Mouse (Mus musculus) myocyte (in vitro differentiated cells): ENCODE results near the gene Rnf114. TPM values are rescaled to one million over a fixed set of nuclear protein-coding genes. Genes with fewer than 3 reads are reported as not detected.
A peak's percentile ranks its signal among the peaks of the same experiment; 100 is the strongest.

Experiments
- H3K27me3 ChIP-seq: one replicate; pipeline ENCODE4 v1.6.1; 2011; ENCODE audit not compliant: control insufficient read depth, insufficient read depth, insufficient read length
- H3K36me3 ChIP-seq: one replicate; pipeline ENCODE4 v1.6.1; 2011; ENCODE audit not compliant: control insufficient read depth, insufficient read depth
- H3K4me2 ChIP-seq: one replicate; pipeline ENCODE4 v1.6.1; 2011; ENCODE audit warnings: low read depth, control low read depth
- H3K4me3 ChIP-seq: one replicate; pipeline ENCODE4 v1.5.1; 2011; ENCODE audit warnings: mild to moderate bottlenecking, control low read depth, moderate library complexity
- H3K79me2 ChIP-seq: one replicate; pipeline ENCODE4 v1.6.1; 2011; ENCODE audit not compliant: control insufficient read depth, insufficient read depth
- H3ac ChIP-seq: one replicate; pipeline ENCODE4 v1.6.1; 2011; ENCODE audit not compliant: control insufficient read depth, insufficient read length
- CEBPB ChIP-seq: IDR thresholded peaks from 2 replicates; pipeline ENCODE4 v1.6.1; 2011; ENCODE audit warnings: mild to moderate bottlenecking, moderate library complexity; ENCODE audit not compliant: poor library complexity, insufficient read depth, severe bottlenecking
- E2F4 ChIP-seq: IDR thresholded peaks from one replicate; pipeline ENCODE4 v1.6.1; 2011; ENCODE audit warnings: mild to moderate bottlenecking, control low read depth, moderate library complexity; ENCODE audit not compliant: insufficient read depth
- MAX ChIP-seq: IDR thresholded peaks from one replicate; pipeline ENCODE4 v1.6.1; 2011; ENCODE audit warnings: low read depth, mild to moderate bottlenecking, control low read depth
- MYOD1 ChIP-seq, 3 experiments: IDR thresholded peaks; one replicate each; pipeline ENCODE4 v1.6.1; 2011; ENCODE audit warnings: control low read depth in 2 of 3, low read depth in 2 of 3, mild to moderate bottlenecking in 2 of 3, moderate library complexity in 1 of 3; ENCODE audit not compliant: insufficient read length in 2 of 3, control insufficient read depth in 1 of 3
- MYOG ChIP-seq, 3 experiments: IDR thresholded peaks; one replicate each; pipeline ENCODE4 v1.6.1; 2011; ENCODE audit warnings: control low read depth in 2 of 3, low read depth in 2 of 3, mild to moderate bottlenecking in 2 of 3; ENCODE audit not compliant: insufficient read length in 2 of 3, control insufficient read depth in 1 of 3, insufficient read depth in 1 of 3
- POLR2A ChIP-seq: IDR thresholded peaks from one replicate; pipeline ENCODE4 v1.6.1; 2011; ENCODE audit warnings: low read depth, mild to moderate bottlenecking, control low read depth, moderate library complexity; ENCODE audit not compliant: insufficient read length
- POLR2AphosphoS2 ChIP-seq: IDR thresholded peaks from one replicate; pipeline ENCODE4 v1.6.1; 2011; ENCODE audit warnings: low read depth, control low read depth; ENCODE audit not compliant: insufficient read length
- REST ChIP-seq: IDR thresholded peaks from one replicate; pipeline ENCODE4 v1.6.1; 2011; ENCODE audit warnings: mild to moderate bottlenecking, control low read depth, moderate library complexity; ENCODE audit not compliant: insufficient read depth, insufficient read length
- SRF ChIP-seq: IDR thresholded peaks from one replicate; pipeline ENCODE4 v1.6.1; 2011; ENCODE audit warnings: low read depth; ENCODE audit not compliant: control insufficient read depth, insufficient read length
- TCF12 ChIP-seq: IDR thresholded peaks from one replicate; pipeline ENCODE4 v1.6.1; 2011; ENCODE audit warnings: mild to moderate bottlenecking, control low read depth; ENCODE audit not compliant: poor library complexity, insufficient read depth, severe bottlenecking
- TCF3 ChIP-seq: IDR thresholded peaks from one replicate; pipeline ENCODE4 v1.6.1; 2011; ENCODE audit warnings: low read depth, control low read depth; ENCODE audit not compliant: insufficient read length
- USF1 ChIP-seq: IDR thresholded peaks from one replicate; pipeline ENCODE4 v1.6.1; 2011; ENCODE audit warnings: low read depth, mild to moderate bottlenecking, control low read depth, moderate library complexity
- polyA plus RNA-seq: library from polyadenylated mRNA; unstranded; fragments of >200 nt; fragmentation: generic; extraction: Trizol; gene quantifications from one replicate; pipeline ENCODE4 v1.2.1, GENCODE M21; 2012; ENCODE audit warnings: missing spikeins

Rnf114 gene
- polyA plus RNA-seq, 1 experiment, result 40.9 TPM

- no peak for TF ChIP-seq E2F4
- TF ChIP-seq CEBPB, result no peak
- no peak for TF ChIP-seq MYOD1 (IDR thresholded peaks at IDR 0.05; ENCODE audit: control insufficient read depth in 1 of 3, insufficient read length in 2 of 3, low read depth in 2 of 3)
- no peak for TF ChIP-seq MAX
- TF ChIP-seq TCF12, result no peak
- no peak for TF ChIP-seq MYOG (IDR thresholded peaks at IDR 0.05; ENCODE audit: control insufficient read depth in 1 of 3, insufficient read depth in 1 of 3, insufficient read length in 2 of 3, low read depth in 2 of 3)
- TF ChIP-seq POLR2A, result no peak
- no peaks in the 10 kb centered on the region for H3K36me3 ChIP-seq
- H3K4me2 ChIP-seq, result peak overlapping the region; percentile 16
- no peak overlapping the region for H3ac ChIP-seq
- H3K4me3 ChIP-seq, result no peak overlapping the region
- H3K79me2 ChIP-seq, result no peaks in the 10 kb centered on the region
- no peaks in the 10 kb centered on the region for H3K27me3 ChIP-seq
Measured at GRCm38 (mm10) chr2:167532131-167532530, 39.7 kb downstream of the Rnf114 start.

GRCm38 (mm10) chr2:167533880-167534279 is 41.4 kb downstream of the Rnf114 start:
- Histone ChIP-seq H3K4me3 (no peak overlapping the region), H3K27me3 (no peaks in the 10 kb centered on the region), H3K4me2 (no peak overlapping the region), H3K79me2 (peaks cover 4% of the 10 kb centered on the region), H3ac (no peak overlapping the region), H3K36me3 (no peaks in the 10 kb centered on the region)
- no peak for TF ChIP-seq TCF3
- no peak for TF ChIP-seq MYOD1 (IDR thresholded peaks at IDR 0.05; ENCODE audit: control insufficient read depth in 1 of 3, insufficient read length in 2 of 3, low read depth in 2 of 3)
- TF ChIP-seq POLR2A, result no peak
- TF ChIP-seq E2F4, result no peak
- TF ChIP-seq CEBPB, result no peak
- no peak for TF ChIP-seq USF1
- TF ChIP-seq POLR2AphosphoS2, result no peak
- TF ChIP-seq REST, result no peak
- TF ChIP-seq SRF, result no peak
- TF ChIP-seq MYOG (IDR thresholded peaks at IDR 0.05; ENCODE audit: control insufficient read depth in 1 of 3, insufficient read depth in 1 of 3, insufficient read length in 2 of 3, low read depth in 2 of 3), result no peak
- no peak for TF ChIP-seq MAX
- no peak for TF ChIP-seq TCF12

- no peaks in the 10 kb centered on the region for H3K27me3 ChIP-seq
- no peak for TF ChIP-seq REST
- no peak for TF ChIP-seq POLR2A
- TF ChIP-seq MYOG (IDR thresholded peaks at IDR 0.05; ENCODE audit: control insufficient read depth in 1 of 3, insufficient read depth in 1 of 3, insufficient read length in 2 of 3, low read depth in 2 of 3), result no peak
- TF ChIP-seq SRF, result no peak
- no peak overlapping the region for H3ac ChIP-seq
- H3K4me3 ChIP-seq, result no peak overlapping the region
- H3K79me2 ChIP-seq, result peaks cover 30% of the 10 kb centered on the region
- no peak overlapping the region for H3K4me2 ChIP-seq
- no peaks in the 10 kb centered on the region for H3K36me3 ChIP-seq
Measured at GRCm38 (mm10) chr2:167536320-167536945, 44.0 kb downstream of the Rnf114 start.

GRCm38 (mm10) chr2:167537476-167538297 is 45.2 kb downstream of the Rnf114 start, which contains the start of gene Snai1:
Gene Snai1 (plus strand): TSS chr2:167538195.
- Histone ChIP-seq H3K4me3 (peak within 1 kb of the TSS; percentile 59), H3K4me2 (peak within 1 kb of the TSS; percentile 98), H3K79me2 (peaks cover 33% of the 10 kb centered on the region), H3K36me3 (no peaks in the 10 kb centered on the region), H3ac (peak within 1 kb of the TSS; percentile 66), H3K27me3 (no peaks in the 10 kb centered on the region)
- TF ChIP-seq USF1 (peak; percentile 14), TCF3 (peak; percentile 29), POLR2A (peak; percentile 100), MYOG (IDR thresholded peaks at IDR 0.05; ENCODE audit: control insufficient read depth in 1 of 3, insufficient read depth in 1 of 3, insufficient read length in 2 of 3, low read depth in 2 of 3) (peak; percentile 3 to 84 (median 77)), MYOD1 (IDR thresholded peaks at IDR 0.05; ENCODE audit: control insufficient read depth in 1 of 3, insufficient read length in 2 of 3, low read depth in 2 of 3) (peak in 2 of 3 experiments; percentile 89 to 92), SRF (no peak), POLR2AphosphoS2 (peak; percentile 99), TCF12 (no peak), MAX (no peak)

- Histone ChIP-seq H3K36me3 (no peaks in the 10 kb centered on the region), H3K4me2 (peak overlapping the region; percentile 98), H3K4me3 (peak overlapping the region; percentile 59), H3K79me2 (peaks cover 33% of the 10 kb centered on the region), H3ac (peak overlapping the region; percentile 66), H3K27me3 (no peaks in the 10 kb centered on the region)
- TF ChIP-seq USF1 (no peak), SRF (no peak), POLR2AphosphoS2 (peak; percentile 13), POLR2A (no peak)
Measured at GRCm38 (mm10) chr2:167538671-167539306, 46.3 kb downstream of the Rnf114 start.
